Mouse (Mus musculus): ENCODE measurements around the gene Bcl2l11. TPM values are rescaled to one million over a fixed set of nuclear protein-coding genes. Genes with fewer than 3 reads are reported as not detected.

The Bcl2l11 gene
- polyA plus RNA-seq, 1 experiment = 5.2 TPM

DNA sequence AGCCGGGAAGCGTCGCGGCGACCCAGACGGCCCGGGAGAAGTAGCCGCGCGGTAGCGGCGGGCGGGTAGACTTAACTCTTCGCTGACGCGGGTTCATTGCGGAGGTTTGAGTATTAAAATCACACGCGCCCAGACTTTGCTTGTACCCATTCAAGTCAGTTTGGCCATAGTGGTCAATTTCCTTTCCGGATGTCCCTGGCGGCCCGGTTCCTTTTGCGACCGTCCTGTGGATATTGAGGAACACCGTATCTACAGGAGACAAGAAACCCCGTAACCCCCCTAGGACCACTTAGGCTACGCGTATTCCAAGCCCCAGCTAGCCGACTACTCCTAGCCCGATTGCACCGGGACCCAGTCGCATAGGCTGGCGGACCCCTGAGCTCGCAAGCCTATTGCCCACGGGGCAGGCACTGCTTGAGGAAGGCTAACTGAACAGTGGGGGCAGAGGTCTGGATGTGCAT is 783 bp downstream of the Bcl2l11 start:
- Histone ChIP-seq H3K4me1 (ENCODE audit: control insufficient read depth, insufficient read depth, low read length) (peaks cover 3% of the 10 kb centered on the region), H3K4me3 (replicated peaks; ENCODE audit: insufficient read depth, low read depth, low read length) (peak overlapping the region; percentile 75), H3K27ac (ENCODE audit: insufficient read depth, low read length) (no peak overlapping the region), H3K27me3 (ENCODE audit: control insufficient read depth, insufficient read depth, low read length) (no peaks in the 10 kb centered on the region; the same call in 1 of the 2 replicates)
- under 1% methylated on average over 35 of the region's 35 CpGs for WGBS
- TF ChIP-seq POLR2A (IDR thresholded peaks at IDR 0.05; ENCODE audit: borderline replicate concordance, insufficient read depth, low read length) = no peak
- TF ChIP-seq CTCF (IDR thresholded peaks at IDR 0.05; ENCODE audit: borderline replicate concordance, insufficient read depth, low read depth, low read length) = no peak
- peak in 1 of 2 experiments; percentile 42 for DNase-seq

DNA sequence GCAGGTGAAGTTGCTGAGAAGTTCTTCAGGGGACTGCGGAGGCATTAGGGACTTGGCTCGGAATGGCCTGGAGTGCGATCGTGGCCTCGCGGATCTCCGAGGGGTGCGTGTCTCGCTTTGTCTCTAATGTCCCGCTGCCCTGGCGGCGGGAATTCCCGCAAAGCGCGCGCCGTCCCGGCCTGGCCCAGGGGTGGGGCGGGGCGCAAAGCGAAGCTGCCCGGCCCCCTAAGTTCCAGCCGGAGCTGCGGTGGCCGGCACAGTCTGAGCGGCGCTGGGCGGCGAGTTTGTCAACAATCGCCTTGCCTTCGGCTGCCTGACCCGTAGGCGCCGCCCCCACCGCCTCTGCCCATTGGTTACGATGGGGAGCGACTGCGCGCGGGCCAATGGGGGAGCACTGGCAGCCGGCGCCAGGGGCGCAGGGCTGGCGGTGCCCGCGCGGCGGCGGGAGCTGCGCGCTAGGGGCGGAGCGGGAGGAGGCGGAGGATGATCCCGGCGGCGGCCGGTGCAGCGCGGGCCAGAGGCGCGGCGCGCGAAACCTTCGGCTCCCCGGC is 1.4 kb downstream of the Bcl2l11 start:
- no peaks in the 10 kb centered on the region; the same call in 1 of the 2 replicates for H3K27me3 ChIP-seq (ENCODE audit: control insufficient read depth, insufficient read depth, low read length)
- DNase-seq = peak; percentile 88 to 91
- no peak overlapping the region for H3K27ac ChIP-seq (ENCODE audit: insufficient read depth, low read length)
- WGBS = under 1% methylated on average over 60 of the region's 67 CpGs
- H3K4me3 ChIP-seq (replicated peaks; ENCODE audit: insufficient read depth, low read depth, low read length) = peak overlapping the region; percentile 75
- TF ChIP-seq POLR2A (IDR thresholded peaks at IDR 0.05; ENCODE audit: borderline replicate concordance, insufficient read depth, low read length) (0 out of 2 replicates have a peak, but pooled peaks have one; percentile 22), CTCF (IDR thresholded peaks at IDR 0.05; ENCODE audit: borderline replicate concordance, insufficient read depth, low read depth, low read length) (no peak)
- H3K4me1 ChIP-seq (ENCODE audit: control insufficient read depth, insufficient read depth, low read length) = peaks cover 3% of the 10 kb centered on the region

DNA sequence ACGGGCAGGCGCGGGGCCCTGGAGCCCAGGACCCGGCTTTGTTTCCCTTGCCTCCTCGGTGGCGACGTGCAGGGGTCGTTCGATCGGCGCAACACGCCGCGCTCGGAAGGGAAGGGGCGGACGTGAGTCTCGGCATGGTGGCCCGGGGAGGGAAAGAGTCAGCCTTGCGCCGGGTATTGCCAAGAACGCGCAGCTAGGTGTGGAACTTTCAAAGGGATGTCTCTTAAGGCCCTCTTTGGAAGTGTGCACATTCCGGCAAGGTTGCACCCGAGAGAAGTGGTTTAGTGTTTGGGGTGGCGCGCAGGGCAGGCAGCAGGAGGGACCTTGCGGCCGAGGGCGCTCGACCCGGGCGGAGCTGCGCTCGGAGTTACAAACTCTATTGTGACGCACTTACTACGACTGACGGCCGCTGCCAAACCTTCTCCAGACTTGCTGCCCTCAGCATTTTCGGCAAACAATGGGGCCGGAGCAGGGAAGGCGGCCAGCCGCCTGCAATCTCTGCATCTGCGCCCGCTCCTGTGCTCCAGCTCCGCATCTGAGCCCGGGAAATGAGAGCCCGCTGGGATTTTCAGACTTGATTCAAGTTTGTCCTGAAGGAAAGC is 2.0 kb downstream of the Bcl2l11 start:
- H3K27me3 ChIP-seq (ENCODE audit: control insufficient read depth, insufficient read depth, low read length) = no peaks in the 10 kb centered on the region; the same call in 1 of the 2 replicates
- peaks cover 3% of the 10 kb centered on the region for H3K4me1 ChIP-seq (ENCODE audit: control insufficient read depth, insufficient read depth, low read length)
- peak; percentile 66 to 67 for DNase-seq
- H3K4me3 ChIP-seq (replicated peaks; ENCODE audit: insufficient read depth, low read depth, low read length) = peak overlapping the region; percentile 75
- no peak for TF ChIP-seq POLR2A (IDR thresholded peaks at IDR 0.05; ENCODE audit: borderline replicate concordance, insufficient read depth, low read length)
- no peak for TF ChIP-seq CTCF (IDR thresholded peaks at IDR 0.05; ENCODE audit: borderline replicate concordance, insufficient read depth, low read depth, low read length)
- under 1% methylated on average over 48 of the region's 48 CpGs for WGBS
- H3K27ac ChIP-seq (ENCODE audit: insufficient read depth, low read length) = 0 out of 2 replicates have a peak overlapping the region, but pooled peaks have one; percentile 9

DNA sequence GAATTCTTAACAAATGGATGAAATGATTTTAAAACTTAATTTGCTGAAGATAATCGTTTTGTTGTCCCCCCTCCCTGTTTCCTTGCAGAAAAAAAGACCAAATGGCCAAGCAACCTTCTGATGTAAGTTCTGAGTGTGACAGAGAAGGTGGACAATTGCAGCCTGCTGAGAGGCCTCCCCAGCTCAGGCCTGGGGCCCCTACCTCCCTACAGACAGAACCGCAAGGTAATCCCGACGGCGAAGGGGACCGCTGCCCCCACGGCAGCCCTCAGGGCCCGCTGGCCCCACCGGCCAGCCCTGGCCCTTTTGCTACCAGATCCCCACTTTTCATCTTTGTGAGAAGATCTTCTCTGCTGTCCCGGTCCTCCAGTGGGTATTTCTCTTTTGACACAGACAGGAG is 2.7 kb downstream of the Bcl2l11 start:
- H3K27ac ChIP-seq (ENCODE audit: insufficient read depth, low read length) = no peak overlapping the region
- H3K4me1 ChIP-seq (ENCODE audit: control insufficient read depth, insufficient read depth, low read length) = peaks cover 3% of the 10 kb centered on the region

DNA sequence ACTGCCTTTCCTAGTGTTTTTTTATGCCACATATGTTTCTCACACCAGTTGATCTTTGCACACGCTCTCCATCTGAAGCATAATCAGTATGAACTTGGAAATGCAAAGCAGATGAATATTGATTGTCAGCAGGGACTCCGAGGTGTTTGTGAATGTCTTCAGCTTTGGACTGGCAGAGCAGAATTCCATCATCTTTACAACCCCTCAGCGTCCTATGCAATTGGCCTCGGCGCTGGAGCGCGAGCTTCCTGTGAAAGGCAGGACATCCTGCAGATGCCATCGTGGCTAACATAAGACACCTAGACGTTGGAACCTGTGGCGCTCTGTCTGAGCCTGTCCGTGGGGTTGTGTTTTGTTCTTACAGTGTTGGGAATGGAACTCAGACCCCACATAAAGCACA is 5.7 kb downstream of the Bcl2l11 start:
- 92% methylated on average over 11 of the region's 11 CpGs for WGBS
- DNase-seq = no peak
- H3K4me1 ChIP-seq (ENCODE audit: control insufficient read depth, insufficient read depth, low read length) = peaks cover 9% of the 10 kb centered on the region
- TF ChIP-seq CTCF (IDR thresholded peaks at IDR 0.05; ENCODE audit: borderline replicate concordance, insufficient read depth, low read depth, low read length) (no peak), POLR2A (IDR thresholded peaks at IDR 0.05; ENCODE audit: borderline replicate concordance, insufficient read depth, low read length) (no peak)
- H3K4me3 ChIP-seq (replicated peaks; ENCODE audit: insufficient read depth, low read depth, low read length) = no peak overlapping the region
- no peak overlapping the region for H3K27ac ChIP-seq (ENCODE audit: insufficient read depth, low read length)
- no peaks in the 10 kb centered on the region for H3K27me3 ChIP-seq (ENCODE audit: control insufficient read depth, insufficient read depth, low read length)

More for the DNA sequence above, 2.7 kb downstream of the Bcl2l11 start:
- no peak for DNase-seq
- Histone ChIP-seq H3K4me3 (replicated peaks; ENCODE audit: insufficient read depth, low read depth, low read length) (no peak overlapping the region), H3K27me3 (ENCODE audit: control insufficient read depth, insufficient read depth, low read length) (no peaks in the 10 kb centered on the region)
- TF ChIP-seq CTCF (IDR thresholded peaks at IDR 0.05; ENCODE audit: borderline replicate concordance, insufficient read depth, low read depth, low read length) (no peak), POLR2A (IDR thresholded peaks at IDR 0.05; ENCODE audit: borderline replicate concordance, insufficient read depth, low read length) (no peak)
- WGBS = 51% methylated on average over 10 of the region's 10 CpGs

DNA sequence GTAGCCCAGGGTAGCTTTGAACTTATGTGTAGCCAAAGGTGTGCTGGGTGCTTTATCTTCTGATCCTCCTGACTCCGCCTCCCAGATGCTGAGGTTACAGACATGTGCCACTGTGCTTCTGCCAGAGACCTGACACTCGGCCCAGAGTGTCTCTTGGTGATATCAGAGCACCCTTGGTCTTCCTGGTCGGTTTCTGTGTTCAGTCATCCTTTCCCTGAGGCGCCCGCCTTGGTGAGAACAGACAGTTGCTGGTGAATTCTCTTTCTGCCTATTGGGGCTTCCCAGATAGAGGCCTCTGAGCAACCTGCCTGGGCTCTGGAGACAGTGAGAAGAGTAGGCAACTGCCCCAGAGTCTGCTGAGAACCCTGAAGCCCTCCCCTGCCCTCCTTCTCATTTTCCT is 6.8 kb downstream of the Bcl2l11 start:
- no peaks in the 10 kb centered on the region for H3K27me3 ChIP-seq (ENCODE audit: control insufficient read depth, insufficient read depth, low read length)
- WGBS = 87% methylated on average over 5 of the region's 5 CpGs
- TF ChIP-seq CTCF (IDR thresholded peaks at IDR 0.05; ENCODE audit: borderline replicate concordance, insufficient read depth, low read depth, low read length) = no peak
- no peak for TF ChIP-seq POLR2A (IDR thresholded peaks at IDR 0.05; ENCODE audit: borderline replicate concordance, insufficient read depth, low read length)
- no peak overlapping the region for H3K27ac ChIP-seq (ENCODE audit: insufficient read depth, low read length)
- DNase-seq = no peak
- H3K4me1 ChIP-seq (ENCODE audit: control insufficient read depth, insufficient read depth, low read length) = peaks cover 11% of the 10 kb centered on the region
- H3K4me3 ChIP-seq (replicated peaks; ENCODE audit: insufficient read depth, low read depth, low read length) = no peak overlapping the region

DNA sequence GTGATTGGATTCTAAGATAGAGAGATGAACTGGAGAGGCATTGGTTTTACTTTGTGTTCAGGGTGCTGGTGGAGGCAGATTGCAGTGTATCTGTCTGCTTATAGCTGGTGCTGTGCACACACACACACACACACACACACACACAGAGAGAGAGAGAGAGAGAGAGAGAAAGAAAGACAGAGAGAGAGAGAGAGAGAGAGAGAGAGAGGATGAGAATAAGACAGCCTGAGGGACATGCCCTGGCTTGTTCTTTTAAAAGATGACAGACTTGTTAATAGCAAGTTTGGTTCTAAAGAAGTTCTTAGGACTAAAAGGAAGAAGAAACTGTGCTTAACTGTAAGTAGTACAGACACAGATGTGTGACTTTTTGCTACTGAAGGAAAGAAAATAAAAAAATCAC is 8.0 kb downstream of the Bcl2l11 start:
- no peak for DNase-seq
- TF ChIP-seq CTCF (IDR thresholded peaks at IDR 0.05; ENCODE audit: borderline replicate concordance, insufficient read depth, low read depth, low read length) (no peak), POLR2A (IDR thresholded peaks at IDR 0.05; ENCODE audit: borderline replicate concordance, insufficient read depth, low read length) (no peak)

DNA sequence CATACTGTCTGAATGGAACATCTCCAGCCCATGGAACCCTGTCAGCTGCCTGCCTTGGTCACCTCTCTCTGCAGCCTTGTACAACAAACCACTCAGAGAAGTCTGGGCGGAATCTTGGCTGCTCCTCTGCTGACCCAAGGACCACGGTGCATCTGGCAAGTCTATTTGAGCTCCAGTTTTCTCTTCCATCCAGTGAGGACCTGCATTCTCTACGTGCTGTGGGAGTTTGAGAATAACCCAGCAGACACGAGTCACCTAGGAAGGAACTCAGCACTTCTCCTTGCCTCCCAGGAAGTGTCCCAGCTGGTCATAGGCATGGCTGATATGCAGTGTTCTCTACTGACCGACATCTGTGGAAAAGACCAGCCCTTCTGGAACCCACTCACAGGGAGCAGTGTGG is 8.6 kb downstream of the Bcl2l11 start:
- Histone ChIP-seq H3K27me3 (ENCODE audit: control insufficient read depth, insufficient read depth, low read length) (no peaks in the 10 kb centered on the region), H3K27ac (ENCODE audit: insufficient read depth, low read length) (no peak overlapping the region), H3K4me1 (ENCODE audit: control insufficient read depth, insufficient read depth, low read length) (peaks cover 11% of the 10 kb centered on the region), H3K4me3 (replicated peaks; ENCODE audit: insufficient read depth, low read depth, low read length) (no peak overlapping the region)
- no peak for DNase-seq
- 71% methylated on average over 5 of the region's 5 CpGs for WGBS
- TF ChIP-seq CTCF (IDR thresholded peaks at IDR 0.05; ENCODE audit: borderline replicate concordance, insufficient read depth, low read depth, low read length) = no peak
- no peak for TF ChIP-seq POLR2A (IDR thresholded peaks at IDR 0.05; ENCODE audit: borderline replicate concordance, insufficient read depth, low read length)

More for the DNA sequence above, 8.0 kb downstream of the Bcl2l11 start:
- no peaks in the 10 kb centered on the region for H3K27me3 ChIP-seq (ENCODE audit: control insufficient read depth, insufficient read depth, low read length)
- no peak overlapping the region for H3K27ac ChIP-seq (ENCODE audit: insufficient read depth, low read length)
- peaks cover 11% of the 10 kb centered on the region for H3K4me1 ChIP-seq (ENCODE audit: control insufficient read depth, insufficient read depth, low read length)
- no peak overlapping the region for H3K4me3 ChIP-seq (replicated peaks; ENCODE audit: insufficient read depth, low read depth, low read length)
